Mouse (Mus musculus) cerebellum, adult 2 months (tissue): Measurements from ENCODE around the gene Tmem254a.
"Not testable (repeated sequence)": the region's sequence is repeated elsewhere in the genome, so short reads cannot be mapped to it uniquely, and the experiment has no call there.

ENCODE experiments used
- CTCF ChIP-seq: fragments of 200-500 bp; IDR thresholded peaks from 2 replicates; pipeline ENCODE4 v1.5.1; 2011; ENCODE audit warnings: low read depth, mild to moderate bottlenecking, control low read depth, low read length, moderate library complexity, borderline replicate concordance; ENCODE audit not compliant: insufficient read depth
- POLR2A ChIP-seq: fragments of 200-500 bp; IDR thresholded peaks from 2 replicates; pipeline ENCODE4 v1.6.1; 2011; ENCODE audit warnings: low read length, control low read depth, borderline replicate concordance; ENCODE audit not compliant: insufficient read depth

- not testable (repeated sequence) for TF ChIP-seq CTCF, POLR2A
Observed at GRCm38 (mm10) chr14:25885886-25886285, 41.6 kb downstream of the Tmem254a start.
